Mouse (Mus musculus) limb, embryonic 10.5 days (tissue): Measurements from ENCODE around the gene Sim2. TPM values are rescaled to one million over a fixed set of nuclear protein-coding genes. Genes with fewer than 3 reads are reported as not detected.
A peak's percentile ranks its signal among the peaks of the same experiment; 100 is the strongest.

Experiments used
- DNase-seq: peaks from one replicate; pipeline ENCODE4 v3.0.0-alpha.2; 2017; ENCODE audit warnings: low spot score
- H3K27ac ChIP-seq: fragments of 300-500 bp; sonication (generic); 2 replicates; pipeline ENCODE4 v1.5.1; 2016; ENCODE audit warnings: mild to moderate bottlenecking
- H3K27me3 ChIP-seq: fragments of 300-500 bp; sonication (generic); 2 replicates; pipeline ENCODE4 v1.6.1; 2016; ENCODE audit warnings: low read depth, mild to moderate bottlenecking; ENCODE audit not compliant: poor library complexity, severe bottlenecking
- H3K36me3 ChIP-seq: fragments of 300-500 bp; sonication (generic); 2 replicates; pipeline ENCODE4 v1.6.1; 2016; ENCODE audit warnings: mild to moderate bottlenecking, moderate library complexity
- H3K4me1 ChIP-seq: fragments of 300-500 bp; sonication (generic); 2 replicates; pipeline ENCODE4 v1.6.1; 2016
- H3K4me3 ChIP-seq: fragments of 300-500 bp; sonication (generic); 2 replicates; pipeline ENCODE4 v1.5.1; 2016; ENCODE audit warnings: mild to moderate bottlenecking, moderate library complexity
- H3K9me3 ChIP-seq: fragments of 300-500 bp; sonication (generic); replicated peaks from 2 replicates; pipeline ENCODE4 v1.6.1; 2016; ENCODE audit warnings: mild to moderate bottlenecking
- WGBS: fragments of 180-500 bp; shearing (Covaris S2); methylation state at CpG from one replicate; pipeline ENCODE4 v1.1.7; 2016; 5-methylcytosine and 5-hydroxymethylcytosine counted together
- polyA plus RNA-seq: library from polyadenylated mRNA; unstranded; fragments of >200 nt; fragmentation: Nextera tagmentation; extraction: Ambion mirVana; gene quantifications from 2 replicates; pipeline ENCODE4 v1.2.1, GENCODE M21; 2016

The Sim2 gene
- polyA plus RNA-seq, 1 experiment from 2014 or later: 2.9 TPM

- Histone ChIP-seq H3K9me3 (no peaks in the 10 kb centered on the region), H3K36me3 (no peaks in the 10 kb centered on the region), H3K4me3 (peak overlapping the region; percentile 3; the same call in 1 of the 2 replicates), H3K4me1 (peaks cover 48% of the 10 kb centered on the region), H3K27ac (no peak overlapping the region), H3K27me3 (peaks cover 99% of the 10 kb centered on the region)
- under 1% methylated on average over 24 of the region's 24 CpGs for WGBS
- peak; percentile 67 for DNase-seq
These were observed 8.6 kb downstream of the Sim2 start for GRCm38 (mm10) chr16:94093151-94093863.

- WGBS: under 1% methylated on average over 48 of the region's 48 CpGs
- Histone ChIP-seq H3K4me1 (peaks cover 48% of the 10 kb centered on the region), H3K27me3 (peaks cover 99% of the 10 kb centered on the region), H3K9me3 (no peaks in the 10 kb centered on the region), H3K27ac (no peak overlapping the region), H3K36me3 (no peaks in the 10 kb centered on the region), H3K4me3 (peak overlapping the region; percentile 22)
- DNase-seq: peak; percentile 68
These were observed 9.7 kb downstream of the Sim2 start for GRCm38 (mm10) chr16:94094251-94095108.

- DNase-seq: peak; percentile 53
- H3K9me3 ChIP-seq: no peaks in the 10 kb centered on the region
- under 1% methylated on average over 26 of the region's 26 CpGs for WGBS
- peaks cover 48% of the 10 kb centered on the region for H3K4me1 ChIP-seq
- H3K27ac ChIP-seq: no peak overlapping the region
- no peaks in the 10 kb centered on the region for H3K36me3 ChIP-seq
- peaks cover 98% of the 10 kb centered on the region for H3K27me3 ChIP-seq
- peak overlapping the region; percentile 22 for H3K4me3 ChIP-seq
These were observed 10.5 kb downstream of the Sim2 start for GRCm38 (mm10) chr16:94095109-94095822.

GRCm38 (mm10) chr16:94096479-94096878 lies 11.7 kb downstream of the Sim2 start:
- no peaks in the 10 kb centered on the region for H3K9me3 ChIP-seq
- H3K4me1 ChIP-seq: peaks cover 48% of the 10 kb centered on the region
- no peak overlapping the region for H3K4me3 ChIP-seq
- H3K27ac ChIP-seq: no peak overlapping the region
- peak; percentile 50 for DNase-seq
- peaks cover 95% of the 10 kb centered on the region for H3K27me3 ChIP-seq
- no peaks in the 10 kb centered on the region for H3K36me3 ChIP-seq
- 5% methylated on average over 14 of the region's 14 CpGs for WGBS

GRCm38 (mm10) chr16:94097724-94098455 lies 13.2 kb downstream of the Sim2 start:
- no peak overlapping the region for H3K4me3 ChIP-seq
- H3K9me3 ChIP-seq: no peaks in the 10 kb centered on the region
- H3K4me1 ChIP-seq: peaks cover 45% of the 10 kb centered on the region
- no peak overlapping the region for H3K27ac ChIP-seq
- peaks cover 86% of the 10 kb centered on the region for H3K27me3 ChIP-seq
- H3K36me3 ChIP-seq: no peaks in the 10 kb centered on the region
- DNase-seq: peak; percentile 58
- 2% methylated on average over 12 of the region's 12 CpGs for whole genome bisulfite sequencing

- H3K36me3 ChIP-seq: no peaks in the 10 kb centered on the region
- peaks cover 65% of the 10 kb centered on the region for H3K27me3 ChIP-seq
- no peaks in the 10 kb centered on the region for H3K9me3 ChIP-seq
- no peak overlapping the region for H3K4me3 ChIP-seq
- H3K4me1 ChIP-seq: no peaks in the 10 kb centered on the region
- no peak overlapping the region for H3K27ac ChIP-seq
- WGBS: 88% methylated on average over 7 of the region's 7 CpGs
- DNase-seq: no peak
These were observed 28.4 kb downstream of the Sim2 start for GRCm38 (mm10) chr16:94113160-94113559.

GRCm38 (mm10) chr16:94114693-94115092 lies 30.0 kb downstream of the Sim2 start:
- Histone ChIP-seq H3K9me3 (no peaks in the 10 kb centered on the region), H3K4me3 (no peak overlapping the region), H3K27me3 (peaks cover 78% of the 10 kb centered on the region), H3K4me1 (no peaks in the 10 kb centered on the region), H3K27ac (no peak overlapping the region), H3K36me3 (no peaks in the 10 kb centered on the region)
- no peak for DNase-seq
- WGBS: 68% methylated on average over 9 of the region's 9 CpGs

GRCm38 (mm10) chr16:94117333-94117732 lies 32.6 kb downstream of the Sim2 start:
- Histone ChIP-seq H3K4me1 (peaks cover 14% of the 10 kb centered on the region), H3K27me3 (peaks cover 94% of the 10 kb centered on the region), H3K27ac (no peak overlapping the region), H3K9me3 (no peaks in the 10 kb centered on the region), H3K4me3 (no peak overlapping the region), H3K36me3 (no peaks in the 10 kb centered on the region)
- DNase-seq: no peak
- 72% methylated on average over 6 of the region's 6 CpGs for WGBS

- no peak overlapping the region for H3K27ac ChIP-seq
- peaks cover 94% of the 10 kb centered on the region for H3K27me3 ChIP-seq
- peaks cover 14% of the 10 kb centered on the region for H3K4me1 ChIP-seq
- H3K9me3 ChIP-seq: no peaks in the 10 kb centered on the region
- no peak for DNase-seq
- WGBS: 92% methylated on average over 1 of the region's 1 CpGs
- H3K4me3 ChIP-seq: no peak overlapping the region
- H3K36me3 ChIP-seq: no peaks in the 10 kb centered on the region
These were observed 33.7 kb downstream of the Sim2 start for GRCm38 (mm10) chr16:94118394-94118793.

- Histone ChIP-seq H3K4me1 (peaks cover 32% of the 10 kb centered on the region), H3K4me3 (no peak overlapping the region), H3K36me3 (no peaks in the 10 kb centered on the region), H3K27me3 (peaks cover 100% of the 10 kb centered on the region), H3K27ac (no peak overlapping the region), H3K9me3 (no peaks in the 10 kb centered on the region)
- WGBS: 84% methylated on average over 3 of the region's 3 CpGs
- DNase-seq: no peak
These were observed 37.6 kb downstream of the Sim2 start for GRCm38 (mm10) chr16:94122347-94122746.

- no peak overlapping the region for H3K27ac ChIP-seq
- 85% methylated on average over 11 of the region's 11 CpGs for WGBS
- H3K4me3 ChIP-seq: no peak overlapping the region
- no peaks in the 10 kb centered on the region for H3K9me3 ChIP-seq
- H3K36me3 ChIP-seq: no peaks in the 10 kb centered on the region
- H3K27me3 ChIP-seq: peaks cover 98% of the 10 kb centered on the region
- H3K4me1 ChIP-seq: peaks cover 32% of the 10 kb centered on the region
- DNase-seq: no peak
These were observed 38.5 kb downstream of the Sim2 start for GRCm38 (mm10) chr16:94123247-94123646.
